Comparison of ENCODE assay signal across 17 mouse cellular contexts in the genomic region with DNA sequence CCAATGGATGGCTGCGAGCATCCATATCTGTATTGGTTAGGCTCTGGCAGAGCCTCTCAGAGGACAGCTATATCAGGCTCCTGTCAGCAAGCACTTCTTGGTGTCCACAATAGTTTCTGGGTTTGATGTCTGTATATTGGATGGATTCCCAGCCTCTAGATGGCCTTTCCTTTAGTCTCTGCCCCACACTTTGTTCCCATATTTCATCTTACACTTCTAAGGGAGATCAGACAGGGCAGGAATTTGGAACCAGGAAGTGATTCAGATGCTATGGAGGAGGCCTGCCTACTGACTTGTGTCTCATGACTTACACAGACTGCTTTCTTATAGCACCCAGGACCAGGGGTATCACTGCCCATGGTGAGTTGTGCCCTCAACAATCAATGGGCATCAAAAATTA.
"Had no signal": no experiment of that assay in that cellular context is flagged by ENCODE, and none has a peak within 500 bp of the region (broad histone marks: within the 10 kb centered on the region; RNA-seq: fewer than 3 reads in every experiment).

No protein-coding gene starts in this region.

- H3K27ac ChIP-seq: liver, embryonic 13.5 days; liver, embryonic 15.5 days; macrophage; midbrain, embryonic 13.5 days; midbrain, embryonic 15.5 days; neural tube, embryonic 12.5 days; stomach, embryonic 15.5 days; stomach, postnatal 0 days had no signal

- H3K4me2 ChIP-seq: liver, embryonic 13.5 days; liver, embryonic 15.5 days; midbrain, embryonic 11.5 days; midbrain, embryonic 13.5 days; midbrain, embryonic 15.5 days; neural tube, embryonic 12.5 days; stomach, embryonic 15.5 days had no signal

- H3K27me3 ChIP-seq: liver, embryonic 13.5 days; liver, embryonic 15.5 days; megakaryocyte, embryonic 14.5 days; midbrain, embryonic 13.5 days; midbrain, embryonic 15.5 days; neural tube, embryonic 12.5 days; stomach, embryonic 15.5 days had no signal

- H3K9ac ChIP-seq: liver, embryonic 13.5 days; liver, embryonic 15.5 days; liver, postnatal 0 days; midbrain, embryonic 13.5 days; midbrain, embryonic 15.5 days; neural tube, embryonic 12.5 days; stomach, embryonic 15.5 days had no signal

- H3K4me3 ChIP-seq: liver, embryonic 13.5 days; liver, embryonic 15.5 days; megakaryocyte, embryonic 14.5 days; midbrain, embryonic 13.5 days; midbrain, embryonic 15.5 days; neural tube, embryonic 12.5 days; stomach, embryonic 15.5 days had no signal

- H3K9me3 ChIP-seq: liver, embryonic 13.5 days; liver, embryonic 15.5 days; midbrain, embryonic 13.5 days; midbrain, embryonic 15.5 days; neural tube, embryonic 12.5 days; stomach, embryonic 15.5 days had no signal

- DNase-seq: liver, embryonic 13.5 days; liver, postnatal 0 days; lung, adult 2 months; lung, postnatal 10 days; right cerebral cortex, postnatal 14 days; thymus, adult 2 months; thymus, postnatal 25 days; thymus, postnatal 4 days had no signal

- H3K36me3 ChIP-seq: liver, embryonic 13.5 days; liver, embryonic 15.5 days; midbrain, embryonic 13.5 days; midbrain, embryonic 15.5 days; neural tube, embryonic 12.5 days; stomach, embryonic 15.5 days had no signal

- H3K4me1 ChIP-seq: liver, embryonic 13.5 days; liver, embryonic 15.5 days; megakaryocyte, embryonic 14.5 days; midbrain, embryonic 13.5 days; midbrain, embryonic 15.5 days; neural tube, embryonic 12.5 days; stomach, embryonic 15.5 days had no signal

- ATAC-seq: liver, postnatal 0 days; midbrain, embryonic 13.5 days; midbrain, embryonic 15.5 days had no signal
